Mouse (Mus musculus): ENCODE data around the gene Usp4. TPM values are rescaled to one million over a fixed set of nuclear protein-coding genes. Genes with fewer than 3 reads are reported as not detected.
"Not testable (repeated sequence)": the region's sequence is repeated elsewhere in the genome, so short reads cannot be mapped to it uniquely, and the experiment has no call there.

Usp4 gene
- total RNA-seq (2021): 100 to 1,000 TPM; 105 to 108 TPM

GRCm38 (mm10) chr9:108347540-108348289 is at the start of gene Usp4:
Gene Usp4 (plus strand): TSS chr9:108347853.
- peak; percentile 91 for DNase-seq

DNA sequence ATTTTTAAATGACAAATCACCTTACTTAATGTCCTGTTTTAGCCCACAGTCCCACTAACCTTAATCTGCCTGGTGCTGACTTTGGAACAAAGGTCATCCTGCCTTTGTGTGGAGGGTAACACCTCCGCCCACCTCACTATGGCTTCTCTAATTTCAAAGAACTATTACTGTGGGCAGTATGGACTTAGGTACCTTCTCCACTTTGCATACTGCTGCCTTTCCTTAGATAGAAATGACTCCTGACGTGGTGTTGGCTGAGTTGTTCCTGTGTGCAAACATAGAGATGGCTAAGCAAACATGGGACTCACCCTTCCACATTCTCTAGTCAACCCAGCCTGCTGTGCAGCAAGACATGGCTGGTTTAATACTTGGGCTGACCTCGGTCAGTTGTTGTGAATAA is 45.8 kb upstream of the Usp4 start:
- DNase-seq: no peak

DNA sequence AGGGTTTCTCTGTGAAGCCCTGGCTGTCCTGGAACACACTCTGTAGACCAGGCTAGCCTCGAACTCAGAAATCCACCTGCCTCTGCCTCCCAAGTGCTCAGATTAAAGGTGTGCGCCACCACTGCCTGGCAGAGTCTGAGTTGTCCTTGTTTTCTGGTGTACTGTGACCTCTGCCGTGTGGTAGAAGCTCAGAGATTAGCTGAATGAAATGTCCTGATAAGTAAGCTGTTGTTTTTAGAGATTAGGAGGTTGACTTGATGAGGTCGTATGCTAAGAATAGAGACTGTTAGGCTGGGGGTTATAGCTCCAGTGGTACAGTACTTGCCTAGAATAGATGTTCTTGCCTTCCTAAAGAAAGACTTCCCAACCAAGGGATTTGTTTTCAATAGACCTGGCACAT is 42.9 kb upstream of the Usp4 start:
- no peak for DNase-seq

DNA sequence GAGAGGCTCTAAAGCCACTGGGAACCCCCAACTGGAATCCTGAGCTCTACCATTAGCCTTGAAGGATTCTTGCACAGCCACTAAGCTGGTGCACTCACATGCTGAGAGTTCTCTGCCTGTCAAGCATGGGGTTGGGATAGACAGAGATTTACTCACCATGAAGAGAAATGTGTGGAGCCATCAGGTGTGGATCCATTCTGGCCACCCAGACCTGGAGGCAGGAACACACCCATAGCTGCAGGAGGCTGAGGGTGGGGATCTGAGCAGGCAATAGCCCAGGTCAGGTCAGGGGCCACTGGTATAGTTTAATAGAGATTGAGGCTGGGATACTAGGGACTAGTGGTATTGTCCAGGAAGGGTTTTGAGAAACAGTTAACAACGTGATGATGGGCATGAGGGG is 42.5 kb upstream of the Usp4 start:
- peak; percentile 17 for DNase-seq

DNA sequence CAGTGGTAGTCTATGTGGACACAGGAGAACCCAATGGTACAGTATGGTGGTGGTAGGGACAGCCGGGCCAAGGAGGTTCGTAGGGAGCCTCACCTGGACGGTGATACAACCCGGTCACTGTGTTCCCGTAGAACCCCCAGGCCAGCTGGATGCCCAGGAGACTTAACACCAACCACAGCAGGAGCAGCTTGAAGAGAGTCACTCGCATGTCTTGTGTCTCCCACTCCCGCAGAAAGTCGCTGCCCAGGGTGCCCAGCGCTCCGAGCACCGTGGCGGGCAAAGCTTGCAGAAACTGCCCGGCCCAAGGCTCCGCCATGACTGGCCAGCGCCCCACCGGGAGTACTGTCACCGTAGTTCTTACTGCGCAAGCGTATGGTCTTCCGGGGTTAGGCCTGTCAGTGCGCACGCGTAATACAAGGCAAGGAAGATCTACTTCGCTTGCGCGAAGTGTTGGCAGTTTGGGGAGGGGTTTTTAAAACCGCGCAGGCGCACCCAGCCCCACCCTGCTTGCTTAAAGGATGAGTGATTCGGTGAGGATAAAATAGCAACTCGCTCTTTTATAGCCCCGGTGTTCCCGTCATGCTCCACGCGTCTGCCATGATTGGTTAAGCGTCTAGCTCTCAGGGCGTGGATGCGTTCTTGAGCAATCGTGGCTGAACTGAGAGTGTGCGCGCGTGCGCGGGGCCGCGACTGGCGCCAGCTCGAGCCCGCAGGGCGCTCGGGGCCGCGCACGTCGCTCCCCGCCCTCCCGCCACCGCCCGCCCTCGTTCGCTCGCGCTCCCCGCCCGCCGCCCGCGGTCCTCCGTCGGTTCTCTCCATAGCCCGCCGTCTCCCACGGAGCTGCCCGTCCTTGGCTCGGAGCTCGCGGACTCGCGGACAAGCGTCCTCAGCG is 41.8 kb upstream of the Usp4 start, which contains the start of the genes Rhoa and Tcta:
Rhoa (plus strand) TSS at position 501 of the 892 bp plus-strand sequence.
Tcta (minus strand) TSS at position 532 of the 892 bp plus-strand sequence.
- DNase-seq: peak; percentile 98

DNA sequence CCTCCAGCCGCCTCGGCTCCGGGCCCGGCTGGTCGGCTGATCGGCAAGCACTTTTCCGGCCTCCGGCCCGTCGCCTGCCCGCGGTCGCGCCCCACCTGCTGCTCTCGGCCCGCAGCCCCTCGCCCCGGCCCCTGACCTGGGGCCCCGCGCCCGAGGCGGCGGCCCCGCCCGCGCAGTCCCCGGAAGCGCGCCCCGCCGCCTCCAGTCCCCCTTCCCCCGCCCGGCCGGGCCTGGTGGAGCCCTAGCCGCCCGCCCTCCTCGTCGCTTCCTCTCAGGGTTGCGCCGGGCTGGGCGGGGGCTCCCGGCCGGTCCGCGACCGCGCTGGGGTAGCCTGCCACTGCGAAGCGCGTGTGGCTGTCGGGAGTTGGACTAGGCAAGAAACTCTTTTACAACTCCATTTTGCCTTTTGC is 41.1 kb upstream of the Usp4 start:
- peak; percentile 86 for DNase-seq

DNA sequence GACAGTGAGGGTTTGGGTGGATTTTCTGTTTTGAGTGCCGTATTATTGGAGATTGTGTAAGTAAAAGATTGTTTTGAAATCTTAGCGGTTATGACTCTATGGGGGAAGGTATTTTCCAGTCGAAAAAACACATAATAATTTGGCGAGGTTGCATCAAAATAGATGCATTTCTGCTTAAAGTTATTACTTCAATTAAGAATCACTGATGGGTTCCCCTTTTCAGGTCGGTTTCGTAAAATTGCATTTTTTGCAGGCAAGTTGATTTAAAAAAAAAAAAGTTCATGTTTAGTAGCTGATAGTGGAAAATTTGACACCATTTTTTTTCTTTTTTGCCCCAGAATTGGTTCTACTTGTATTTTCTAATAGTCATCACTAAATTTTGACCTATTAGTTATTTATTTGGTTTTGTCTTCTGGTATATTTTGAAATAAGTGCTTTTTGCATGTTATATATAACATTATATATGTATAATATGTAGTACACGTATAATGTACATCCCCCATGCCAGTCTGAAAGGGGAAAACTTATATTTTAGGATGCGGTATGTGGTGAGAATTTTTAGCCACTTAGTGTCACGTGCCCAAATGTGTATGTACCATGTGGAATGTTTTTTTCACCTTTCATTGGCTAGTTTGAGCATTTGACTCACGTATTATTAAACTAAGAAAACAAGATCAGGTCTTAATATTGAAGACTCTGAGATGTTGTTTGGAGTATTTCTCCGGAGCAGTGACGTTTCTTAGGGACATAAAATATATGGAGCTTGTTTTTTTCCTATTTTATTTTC is 40.4 kb upstream of the Usp4 start:
- no peak for DNase-seq

DNA sequence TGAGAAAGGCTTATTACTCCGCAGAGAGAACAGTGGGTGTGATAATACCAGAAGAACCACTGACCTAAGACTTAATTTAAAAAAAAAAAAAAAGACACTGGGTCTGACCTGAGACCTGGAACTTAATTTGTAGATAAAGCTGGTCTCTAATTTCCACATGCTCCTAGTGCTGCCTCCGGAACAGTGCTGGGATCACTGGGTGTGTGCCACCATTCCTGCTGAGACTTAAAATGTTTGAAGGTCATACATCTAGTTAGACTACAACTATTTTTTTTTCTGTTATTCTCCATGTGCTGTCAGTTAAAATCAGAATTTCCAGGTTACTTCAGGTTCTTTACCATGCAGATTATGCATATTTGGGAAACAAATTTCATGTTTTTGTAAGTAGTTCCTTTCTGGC is 39.5 kb upstream of the Usp4 start:
- DNase-seq: no peak

- no peak for DNase-seq
Observed at GRCm38 (mm10) chr9:108317572-108317971, 30.1 kb upstream of the Usp4 start.

- DNase-seq: no peak
Observed at GRCm38 (mm10) chr9:108318462-108318861, 29.2 kb upstream of the Usp4 start.

DNA sequence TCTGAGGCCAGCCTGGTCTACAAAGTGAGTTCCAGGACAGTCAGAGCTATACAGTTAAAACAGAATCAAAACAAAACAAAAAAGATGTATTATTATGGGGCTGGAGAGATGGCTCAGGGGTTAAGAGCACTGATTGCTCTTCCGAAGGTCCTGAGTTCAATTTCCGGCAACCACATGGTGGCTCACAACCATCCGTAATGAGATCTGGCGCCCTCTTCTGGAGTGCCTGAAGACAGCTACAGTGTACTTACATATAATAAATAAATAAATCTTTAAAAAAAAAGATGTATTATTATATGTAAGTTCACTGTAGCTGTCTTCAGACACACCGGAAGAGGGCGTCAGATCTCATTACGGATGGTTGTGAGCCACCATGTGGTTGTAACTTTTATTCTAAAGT is 25.6 kb upstream of the Usp4 start:
- DNase-seq: not testable (repeated sequence)

- no peak for DNase-seq
Observed at GRCm38 (mm10) chr9:108324784-108325183, 22.9 kb upstream of the Usp4 start.

DNA sequence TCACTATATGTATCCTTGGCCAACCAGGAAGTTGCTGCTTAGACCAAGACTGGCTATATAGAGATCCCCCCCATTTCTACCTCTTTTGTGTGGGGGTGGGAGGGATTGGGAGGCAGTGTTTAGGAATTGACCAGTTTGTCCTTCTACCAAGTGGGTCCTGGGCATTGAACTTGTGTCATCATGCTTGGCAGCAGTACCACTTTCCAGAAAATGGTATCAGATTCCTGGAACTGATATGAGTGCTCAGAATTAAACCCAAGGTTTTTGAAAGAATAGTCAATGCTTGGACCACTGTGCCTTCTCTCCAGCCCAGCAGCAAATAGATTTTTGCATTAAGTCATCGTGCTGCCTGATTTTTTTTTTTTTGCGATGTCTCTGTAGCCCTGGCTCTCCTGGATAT is 21.8 kb upstream of the Usp4 start:
- no peak for DNase-seq

DNA sequence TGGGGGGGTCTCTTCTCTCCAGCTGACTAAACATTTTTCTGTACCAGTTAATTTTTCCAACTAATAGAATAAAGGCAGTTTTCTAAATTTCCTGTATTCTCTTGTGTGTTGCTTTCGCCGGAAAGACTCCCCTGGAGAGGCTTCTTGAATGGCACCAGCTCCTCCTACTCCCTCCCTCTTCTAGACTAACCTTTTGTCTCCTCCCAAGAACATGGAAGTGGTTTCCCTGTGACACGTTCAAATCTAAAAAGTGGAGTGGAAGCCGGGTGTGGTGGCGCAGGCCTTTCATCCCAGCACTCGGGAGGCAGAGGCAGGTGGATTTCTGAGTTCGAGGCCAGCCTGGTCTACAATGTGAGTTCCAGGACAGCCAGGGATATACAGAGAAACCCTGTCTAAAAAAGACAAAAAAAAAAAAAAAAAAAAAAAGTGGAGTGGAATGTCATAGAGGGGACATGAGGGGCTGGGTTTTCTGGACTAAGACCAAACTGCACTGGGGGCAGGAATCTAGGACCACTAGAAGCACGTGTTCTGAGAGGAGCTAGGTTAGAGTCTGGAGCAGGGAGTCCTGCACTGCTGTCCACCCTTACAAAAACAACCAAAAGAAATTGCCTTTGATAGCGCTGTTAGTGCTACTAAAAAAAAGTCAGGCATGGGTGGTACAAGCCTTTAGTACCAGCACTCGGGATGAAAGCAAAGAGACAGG is 9.7 kb upstream of the Usp4 start:
- DNase-seq: no peak

DNA sequence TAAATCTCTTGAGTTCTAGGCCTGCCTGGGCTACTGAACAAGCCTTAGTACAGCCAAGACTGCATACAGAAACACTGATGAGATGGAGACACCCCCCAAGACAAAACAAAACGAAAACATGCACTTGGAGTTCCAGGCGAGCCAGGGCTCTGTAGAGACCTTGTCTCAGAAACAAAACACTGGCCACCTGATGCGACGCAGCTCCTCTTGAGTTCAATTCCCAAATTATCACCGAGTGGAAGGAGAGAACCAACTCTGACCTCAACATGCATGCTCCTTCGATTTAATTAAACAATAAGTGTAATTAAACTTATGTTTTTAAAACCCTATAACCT is 9.1 kb upstream of the Usp4 start:
- DNase-seq: peak; percentile 18

- DNase-seq: peak; percentile 94
Observed at GRCm38 (mm10) chr9:108338886-108339781, 8.5 kb upstream of the Usp4 start, which contains the start of gene Gpx1. Gene Gpx1 (plus strand): TSS chr9:108338903.

DNA sequence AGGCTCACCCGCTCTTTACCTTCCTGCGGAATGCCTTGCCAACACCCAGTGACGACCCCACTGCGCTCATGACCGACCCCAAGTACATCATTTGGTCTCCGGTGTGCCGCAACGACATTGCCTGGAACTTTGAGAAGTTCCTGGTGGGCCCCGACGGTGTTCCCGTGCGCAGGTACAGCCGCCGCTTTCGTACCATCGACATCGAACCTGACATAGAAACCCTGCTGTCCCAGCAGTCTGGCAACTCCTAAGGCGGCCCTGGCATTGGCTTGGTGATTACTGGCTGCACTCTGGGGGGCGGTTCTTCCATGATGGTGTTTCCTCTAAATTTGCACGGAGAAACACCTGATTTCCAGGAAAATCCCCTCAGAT is 7.8 kb upstream of the Usp4 start:
- DNase-seq: peak; percentile 35

DNA sequence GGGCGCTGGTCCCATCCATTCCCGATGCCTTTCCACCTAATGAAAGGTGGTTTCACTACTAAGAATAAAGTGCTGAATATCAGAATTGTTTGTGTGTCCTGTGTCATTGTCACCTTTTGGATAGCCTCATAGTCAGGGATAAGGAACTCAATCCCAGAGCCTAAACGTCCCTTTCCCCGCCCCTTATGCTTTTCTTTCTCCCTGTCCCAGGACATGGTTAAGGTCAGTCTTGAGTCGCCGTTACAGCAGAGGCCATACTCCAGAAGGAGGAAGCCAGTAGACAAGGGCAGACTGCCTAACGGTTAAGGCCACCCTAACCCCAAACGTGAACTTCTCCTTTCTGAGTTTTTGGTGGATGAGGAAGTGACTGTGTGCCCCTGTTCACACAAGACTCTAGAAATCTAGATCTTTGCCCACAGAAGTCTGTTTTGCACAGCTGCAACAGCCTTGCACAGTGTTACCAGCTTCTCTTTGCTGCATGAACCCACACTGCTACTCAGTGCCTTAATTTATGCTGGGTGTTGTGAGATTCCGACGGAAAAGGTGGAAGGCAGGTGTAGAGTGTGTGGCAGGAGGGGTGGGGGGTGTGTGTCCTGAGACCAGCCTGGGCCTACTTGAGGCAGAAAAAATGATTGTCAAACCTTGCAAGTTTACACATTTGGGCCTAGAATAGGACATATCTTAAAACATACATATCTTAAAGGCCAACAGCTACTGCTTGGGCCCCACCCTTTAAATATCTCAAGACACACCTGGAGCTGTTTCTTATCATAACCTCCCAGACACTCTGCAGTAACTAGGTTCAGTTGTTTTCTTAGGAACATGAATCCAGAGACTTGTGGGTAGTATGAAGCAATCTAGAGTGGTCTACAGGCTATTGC is 7.2 kb upstream of the Usp4 start:
- DNase-seq: no peak

DNA sequence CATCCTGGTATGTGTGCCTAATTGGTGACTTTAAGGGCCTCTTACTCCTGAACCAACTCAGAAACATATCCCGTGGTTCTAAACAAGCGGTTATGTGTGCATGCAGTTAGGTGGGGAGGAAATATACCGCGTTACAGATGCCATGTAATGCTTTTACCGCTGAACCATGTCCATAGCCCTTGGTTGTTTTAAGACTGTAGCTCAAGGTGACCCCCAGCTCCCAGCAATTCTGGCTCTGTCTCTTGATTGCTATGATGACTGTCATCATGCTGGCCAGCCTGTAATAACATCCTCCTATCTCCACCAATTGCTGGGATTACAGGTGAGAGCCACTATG is 6.5 kb upstream of the Usp4 start:
- no peak for DNase-seq

DNA sequence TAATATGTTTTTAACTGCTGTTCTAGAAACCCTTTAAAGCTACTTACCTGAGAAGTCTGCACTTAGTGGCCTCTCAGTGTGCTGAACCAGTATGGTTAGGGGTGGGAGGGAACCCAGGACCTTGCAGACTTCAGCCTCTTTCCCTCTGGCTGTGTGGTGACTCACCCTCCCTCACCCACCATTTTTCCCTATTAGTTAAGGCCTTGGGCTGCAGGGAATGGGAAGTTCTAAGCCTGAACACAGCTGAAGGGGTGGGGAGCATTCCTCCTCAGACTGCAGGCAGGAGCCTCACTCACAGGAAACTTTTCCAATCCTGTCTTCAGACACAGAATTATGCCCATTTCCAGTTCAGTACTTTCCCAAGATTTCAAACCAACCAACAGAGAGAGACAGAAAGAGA is 5.9 kb upstream of the Usp4 start:
- DNase-seq: no peak
